Mouse (Mus musculus) CH12.LX (cell line): ENCODE data around the gene Trak2. TPM values are rescaled to one million over a fixed set of nuclear protein-coding genes. Genes with fewer than 3 reads are reported as not detected.

Source experiments
- DNase-seq: peaks from one replicate; pipeline ENCODE4 v3.0.0-alpha.2; 2013; ENCODE audit errors: extremely low read depth
- H3K27ac ChIP-seq: 2 replicates; pipeline ENCODE4 v1.5.1; 2012; ENCODE audit warnings: low read depth, mild to moderate bottlenecking, control low read depth, moderate library complexity; ENCODE audit not compliant: insufficient read depth
- H3K27me3 ChIP-seq: replicated peaks from 2 replicates; pipeline ENCODE3; 2012; ENCODE audit warnings: inconsistent platforms
- H3K36me3 ChIP-seq, 2 experiments: replicated peaks in 1 of 2; 2 replicates each; pipeline versions ENCODE3 to v1.6.1; 2012; ENCODE audit warnings: inconsistent platforms in 1 of 2, low read length in 1 of 2, mild to moderate bottlenecking in 1 of 2, mixed read lengths in 1 of 2, moderate library complexity in 1 of 2; ENCODE audit not compliant: control insufficient read depth in 1 of 2, insufficient read depth in 1 of 2
- H3K4me1 ChIP-seq, 2 experiments: 2 replicates each; pipeline ENCODE4 v1.6.1; 2012; ENCODE audit warnings: inconsistent platforms in 1 of 2, moderate library complexity in 1 of 2; ENCODE audit not compliant: insufficient read depth in 2 of 2, control insufficient read depth in 1 of 2
- H3K4me2 ChIP-seq: 2 replicates; pipeline ENCODE4 v1.6.1; 2012; ENCODE audit warnings: low read depth, mild to moderate bottlenecking, control low read depth; ENCODE audit not compliant: poor library complexity, insufficient read depth, severe bottlenecking
- H3K4me3 ChIP-seq, 3 experiments: fragments of 150-350 bp in 1 of 3; sonication (generic) in 1 of 3; replicated peaks in 1 of 3; 2 replicates each; pipeline versions ENCODE3 to v1.5.1; 2011 to 2012; ENCODE audit warnings: low read depth in 2 of 3, low read length in 2 of 3, mild to moderate bottlenecking in 2 of 3, moderate library complexity in 2 of 3, control low read depth in 1 of 3, improper control_type of control experiment in 1 of 3, inconsistent platforms in 1 of 3, mixed read lengths in 1 of 3; ENCODE audit not compliant: poor library complexity in 1 of 3
- H3K79me2 ChIP-seq: replicated peaks from 2 replicates; pipeline ENCODE4 v1.6.1; 2012; ENCODE audit warnings: mild to moderate bottlenecking, moderate library complexity; ENCODE audit not compliant: control insufficient read depth, poor library complexity, insufficient read depth, severe bottlenecking; ENCODE audit errors: extremely low read depth
- H3K9ac ChIP-seq: 2 replicates; pipeline ENCODE4 v1.6.1; 2012; ENCODE audit warnings: low read depth, mild to moderate bottlenecking, control low read depth, moderate library complexity; ENCODE audit not compliant: insufficient read depth
- H3K9me3 ChIP-seq: replicated peaks from 2 replicates; pipeline ENCODE3; 2012; ENCODE audit warnings: low read length, inconsistent platforms, mixed read lengths
- CHD1 ChIP-seq: IDR thresholded peaks from 2 replicates; pipeline ENCODE4 v1.6.1; 2012; ENCODE audit warnings: low read depth, low read length, improper control_type of control experiment, inconsistent platforms
- CHD2 ChIP-seq: IDR thresholded peaks from 2 replicates; pipeline ENCODE4 v1.6.1; 2011; ENCODE audit warnings: low read length, improper control_type of control experiment
- CTCF ChIP-seq, 2 experiments: IDR thresholded peaks in 1 of 2; conservative IDR thresholded peaks in 1 of 2; 2 replicates each; pipeline ENCODE4 v1.5.1; 2011 to 2012; ENCODE audit warnings: low read depth in 2 of 2, low read length in 2 of 2, improper control_type of control experiment in 1 of 2, inconsistent platforms in 1 of 2, mild to moderate bottlenecking in 1 of 2, moderate library complexity in 1 of 2
- EP300 ChIP-seq: IDR thresholded peaks from 2 replicates; pipeline ENCODE4 v1.6.1; 2011; ENCODE audit warnings: low read length, improper control_type of control experiment
- GABPA ChIP-seq: IDR thresholded peaks from 2 replicates; pipeline ENCODE4 v1.6.1; 2012; ENCODE audit warnings: low read depth, low read length, improper control_type of control experiment, inconsistent platforms; ENCODE audit not compliant: insufficient replicate concordance
- HCFC1 ChIP-seq: IDR thresholded peaks from 2 replicates; pipeline ENCODE4 v1.6.1; 2012; ENCODE audit warnings: low read depth, mild to moderate bottlenecking, inconsistent platforms, low read length, improper control_type of control experiment
- IRF4 ChIP-seq: IDR thresholded peaks from 2 replicates; pipeline ENCODE4 v1.6.1; 2014; ENCODE audit warnings: low read depth, mild to moderate bottlenecking, inconsistent platforms, low read length, improper control_type of control experiment
- KAT2A ChIP-seq: IDR thresholded peaks from 2 replicates; pipeline ENCODE4 v1.6.1; 2012; ENCODE audit warnings: low read length, improper control_type of control experiment, inconsistent platforms; ENCODE audit not compliant: insufficient replicate concordance
- MAZ ChIP-seq: IDR thresholded peaks from 2 replicates; pipeline ENCODE4 v1.6.1; 2012; ENCODE audit warnings: low read depth, mild to moderate bottlenecking, inconsistent platforms, low read length, improper control_type of control experiment, moderate library complexity
- MEF2A ChIP-seq: IDR thresholded peaks from 2 replicates; pipeline ENCODE4 v1.6.1; 2014; ENCODE audit warnings: low read depth, mild to moderate bottlenecking, inconsistent platforms, low read length, improper control_type of control experiment, borderline replicate concordance
- POLR2A ChIP-seq: IDR thresholded peaks from 2 replicates; pipeline ENCODE4 v1.6.1; 2011; ENCODE audit warnings: low read depth, mild to moderate bottlenecking, improper control_type of control experiment, low read length
- POLR2AphosphoS2 ChIP-seq: IDR thresholded peaks from 2 replicates; pipeline ENCODE4 v1.6.1; 2011; ENCODE audit warnings: low read depth, low read length, improper control_type of control experiment
- SMC3 ChIP-seq: IDR thresholded peaks from 2 replicates; pipeline ENCODE4 v1.6.1; 2011; ENCODE audit warnings: low read depth, low read length, improper control_type of control experiment
- TBP ChIP-seq: conservative IDR thresholded peaks from 2 replicates; pipeline ENCODE4 v1.6.1; 2011; ENCODE audit warnings: low read depth, low read length, improper control_type of control experiment
- UBTF ChIP-seq: IDR thresholded peaks from 2 replicates; pipeline ENCODE4 v1.6.1; 2012; ENCODE audit warnings: low read depth, mild to moderate bottlenecking, inconsistent platforms, low read length, improper control_type of control experiment, moderate library complexity
- ZKSCAN1 ChIP-seq: IDR thresholded peaks from 2 replicates; pipeline ENCODE4 v1.6.1; 2012; ENCODE audit warnings: low read depth, inconsistent platforms, low read length, improper control_type of control experiment, borderline replicate concordance
- ZMIZ1 ChIP-seq: IDR thresholded peaks from 2 replicates; pipeline ENCODE4 v1.6.1; 2012; ENCODE audit warnings: low read depth, mild to moderate bottlenecking, inconsistent platforms, low read length, improper control_type of control experiment
- dilution Hi-C: fragments of 300-500 bp; cut with MboI; formaldehyde crosslinking; loops from 2 replicates; pipeline ENCODE4 v1.14.3; 2020; ENCODE audit warnings: low sequenced_read_pairs; ENCODE audit not compliant: extremely low pct_unique_long_range_greater_than_20kb, extremely low pct_ligation_motif_present
- in situ Hi-C: fragments of 300-500 bp; cut with MboI; formaldehyde crosslinking; loops from 3 replicates; pipeline ENCODE4 v1.14.3; 2019; ENCODE audit warnings: low sequenced_read_pairs, low pct_ligation_motif_present, low pct_unique_long_range_greater_than_20kb, mixed read lengths
- polyA plus RNA-seq: library from polyadenylated mRNA; unstranded; fragments of >175 nt; gene quantifications from 2 replicates; pipeline ENCODE4 v1.2.1, GENCODE M21; 2012; ENCODE audit warnings: low read depth; ENCODE audit not compliant: insufficient read length
- total RNA-seq, 2 experiments: library from RNA; depleted of rRNA; stranded (reverse); fragments of 300-350 nt in 1 of 2; fragments of >200 nt in 1 of 2; gene quantifications; 2 replicates each; pipeline ENCODE4 v1.2.3; 2012 to 2014

Trak2 gene
- total and polyA plus RNA-seq, 3 experiments = 7.7 to 16.7 (median 11.4) TPM

DNA sequence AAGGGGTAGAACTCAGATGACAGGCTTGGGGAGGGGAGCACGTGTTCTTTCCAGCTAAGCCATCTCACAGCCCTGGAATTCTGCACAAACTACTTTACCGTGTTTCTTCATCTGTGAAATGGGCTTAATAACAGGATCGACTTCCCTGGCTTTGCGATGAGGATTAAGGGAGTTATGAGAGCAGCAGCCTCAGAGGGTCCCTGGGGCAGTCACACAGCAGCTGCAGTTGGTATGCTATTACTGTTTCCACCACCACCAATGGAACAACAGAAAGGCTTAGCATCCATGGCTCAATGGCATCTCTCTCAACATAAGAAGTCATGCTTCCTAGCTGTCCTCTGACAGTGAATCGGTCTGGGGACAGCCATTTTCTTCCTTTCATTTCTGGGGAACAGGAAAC, 20.7 kb downstream of the Trak2 start:
- peaks cover 11% of the 10 kb centered on the region for H3K79me2 ChIP-seq
- peak; percentile 21 for DNase-seq
- H3K9me3 ChIP-seq = no peaks in the 10 kb centered on the region
- TF ChIP-seq KAT2A = no peak
- TF ChIP-seq CTCF (conservative IDR thresholded peaks at IDR 0.05 in 1 of 2, IDR thresholded peaks at IDR 0.05 in 1 of 2; ENCODE audit: low read depth in 2 of 2, low read length in 2 of 2) = no peak
- no peak for TF ChIP-seq ZKSCAN1
- TF ChIP-seq TBP = no peak
- TF ChIP-seq ZMIZ1 = no peak
- no peak for TF ChIP-seq MAZ
- no peak for TF ChIP-seq MEF2A
- H3K4me3 ChIP-seq = no peak overlapping the region
- no peaks in the 10 kb centered on the region for H3K27me3 ChIP-seq
- peak overlapping the region; percentile 39 for H3K4me2 ChIP-seq
- dilution Hi-C loops (no loop called here), in situ Hi-C loops (no loop called here)
- H3K36me3 ChIP-seq = peaks cover 0 to 6% of the 10 kb centered on the region in 2 experiments
- H3K9ac ChIP-seq = 0 out of 2 replicates have a peak overlapping the region, but pooled peaks have one; percentile 45
- peaks cover 32 to 94% of the 10 kb centered on the region in 2 experiments for H3K4me1 ChIP-seq
- H3K27ac ChIP-seq = no peak overlapping the region

GRCm38 (mm10) chr1:58951841-58952240, 21.4 kb downstream of the Trak2 start:
- H3K9ac ChIP-seq = no peak overlapping the region
- H3K4me1 ChIP-seq = peaks cover 32 to 96% of the 10 kb centered on the region in 2 experiments
- H3K27me3 ChIP-seq = no peaks in the 10 kb centered on the region
- H3K4me3 ChIP-seq = no peak overlapping the region
- DNase-seq = no peak
- no peak overlapping the region for H3K27ac ChIP-seq
- dilution Hi-C loops = no loop called here
- no peak overlapping the region for H3K4me2 ChIP-seq
- TF ChIP-seq POLR2A = no peak
- no peak for TF ChIP-seq CHD1
- TF ChIP-seq GABPA = no peak
- no peak for TF ChIP-seq EP300
- peaks cover 0 to 8% of the 10 kb centered on the region in 2 experiments for H3K36me3 ChIP-seq
- H3K79me2 ChIP-seq = peaks cover 11% of the 10 kb centered on the region
- in situ Hi-C loops = no loop called here
- H3K9me3 ChIP-seq = no peaks in the 10 kb centered on the region

GRCm38 (mm10) chr1:58950899-58951648, 22.2 kb downstream of the Trak2 start:
- in situ Hi-C loops = no loop called here
- Histone ChIP-seq H3K27ac (no peak overlapping the region), H3K4me1 (peaks cover 34 to 99% of the 10 kb centered on the region in 2 experiments), H3K79me2 (peaks cover 11% of the 10 kb centered on the region), H3K4me3 (no peak overlapping the region), H3K4me2 (no peak overlapping the region), H3K9ac (no peak overlapping the region), H3K27me3 (no peaks in the 10 kb centered on the region), H3K9me3 (no peaks in the 10 kb centered on the region), H3K36me3 (peaks cover 2 to 13% of the 10 kb centered on the region in 2 experiments)
- TF ChIP-seq IRF4 (no peak), SMC3 (no peak), MEF2A (no peak), CHD2 (no peak), POLR2AphosphoS2 (no peak), HCFC1 (no peak), UBTF (no peak)
- dilution Hi-C loops = no loop called here
- no peak for DNase-seq
